Mouse (Mus musculus): ENCODE measurements around the gene Sh3pxd2b.

Gene Sh3pxd2b

GRCm38 (mm10) chr11:32425043-32425658 is 77.5 kb downstream of the Sh3pxd2b start:
- no peak for DNase-seq (ENCODE audit: low read depth, low spot score)

GRCm38 (mm10) chr11:32427537-32427936 is 79.9 kb downstream of the Sh3pxd2b start:
- DNase-seq (ENCODE audit: low read depth, low spot score), result no peak

DNA sequence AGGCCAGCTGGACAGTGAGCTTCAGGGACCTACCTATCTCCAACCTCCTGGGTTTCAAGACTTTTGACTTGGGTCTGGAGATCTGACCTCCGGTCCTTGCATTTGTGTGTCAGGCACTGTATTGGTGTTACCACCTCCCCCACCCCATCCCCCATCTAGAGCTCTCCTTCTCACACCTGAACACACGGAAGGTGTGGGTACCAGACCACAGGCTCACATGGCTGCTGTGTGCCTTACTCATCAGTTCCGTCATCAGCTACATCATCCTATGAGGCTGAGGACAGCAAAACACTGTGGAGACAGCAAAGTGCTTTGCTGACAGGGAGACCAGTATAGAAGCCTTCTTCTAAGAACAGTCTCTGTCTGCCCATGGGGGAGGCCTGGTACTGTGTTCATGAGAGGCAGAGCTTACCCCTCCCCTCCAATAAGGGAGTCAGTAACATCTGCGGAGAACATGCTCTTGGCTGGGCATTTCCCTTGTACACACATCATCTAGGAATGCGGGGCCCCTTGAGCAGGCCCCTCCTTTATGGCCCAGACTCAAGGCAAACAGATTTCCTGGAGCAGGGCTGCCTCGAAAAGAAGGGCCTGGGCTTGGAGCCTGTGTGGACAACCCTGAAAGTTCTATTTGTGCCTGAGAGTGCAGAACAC is 87.9 kb downstream of the Sh3pxd2b start:
- DNase-seq (ENCODE audit: low read depth, low spot score), result no peak

DNA sequence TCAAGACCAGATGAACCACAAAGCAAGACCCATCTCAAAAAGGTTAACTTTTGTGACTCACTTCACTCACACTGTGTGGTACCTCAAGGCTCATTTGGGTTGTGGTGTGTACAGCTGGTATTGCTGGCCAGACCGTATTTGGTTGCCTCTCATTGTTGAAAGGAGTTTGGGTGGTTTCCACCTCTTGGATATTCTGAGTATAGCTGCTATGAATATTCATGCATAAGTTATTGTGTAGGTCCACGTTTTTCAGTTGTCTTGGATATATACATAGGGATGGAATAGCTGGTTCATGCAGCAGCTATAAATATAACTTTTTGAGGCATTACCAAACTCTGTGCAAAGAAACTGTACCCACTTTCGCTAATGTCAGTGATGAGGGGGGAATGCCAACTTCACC is 95.0 kb downstream of the Sh3pxd2b start:
- no peak for DNase-seq (ENCODE audit: low read depth, low spot score)

DNA sequence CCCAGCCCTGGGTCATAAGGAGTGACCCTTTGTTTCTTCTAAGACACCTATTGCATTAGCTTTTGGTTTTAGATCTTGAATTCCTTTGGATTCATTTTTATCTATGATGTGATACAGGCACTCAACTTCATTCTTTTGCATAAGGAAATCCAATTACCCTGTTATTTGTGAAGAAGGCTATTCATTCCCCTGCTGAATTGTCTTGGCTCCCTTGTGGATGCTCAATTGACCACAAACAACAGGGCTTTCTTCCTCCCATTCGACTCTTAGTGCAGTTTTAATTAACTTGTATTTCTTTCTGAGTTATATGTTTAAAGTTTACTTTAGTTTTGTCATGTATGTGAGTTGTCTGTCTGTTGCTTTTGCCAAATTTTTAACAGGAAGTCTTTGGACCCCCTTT is 96.6 kb downstream of the Sh3pxd2b start:
- no peak for DNase-seq (ENCODE audit: low read depth, low spot score)

- DNase-seq (ENCODE audit: low read depth, low spot score), result no peak
Measured at GRCm38 (mm10) chr11:32445135-32445534, 97.5 kb downstream of the Sh3pxd2b start.

- no peak for DNase-seq (ENCODE audit: low read depth, low spot score)
Measured at GRCm38 (mm10) chr11:32445637-32446226, 98.1 kb downstream of the Sh3pxd2b start.

DNA sequence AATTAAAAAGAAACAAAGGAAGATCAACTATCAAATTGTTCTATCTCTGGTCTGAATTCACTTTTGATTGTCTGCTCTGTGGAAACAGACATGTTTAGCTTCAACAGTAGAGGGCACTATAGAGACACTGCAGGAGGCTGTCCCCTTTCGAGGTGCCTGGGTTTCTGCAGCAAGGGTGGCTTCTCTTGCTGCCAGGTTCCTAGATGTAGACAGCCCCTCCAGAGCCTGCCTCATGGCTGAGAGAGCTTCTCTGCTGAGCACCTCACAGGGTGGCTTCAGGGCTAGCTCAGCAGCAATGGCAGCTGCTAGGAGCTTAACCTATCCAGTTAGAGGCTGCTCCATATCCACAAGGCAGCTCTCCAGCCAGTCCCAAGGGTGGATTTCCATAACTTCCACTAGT is 102.6 kb downstream of the Sh3pxd2b start:
- DNase-seq (ENCODE audit: low read depth, low spot score), result peak; percentile 61

- DNase-seq (ENCODE audit: low read depth, low spot score), result no peak
Measured at GRCm38 (mm10) chr11:32451306-32451705, 103.7 kb downstream of the Sh3pxd2b start.

DNA sequence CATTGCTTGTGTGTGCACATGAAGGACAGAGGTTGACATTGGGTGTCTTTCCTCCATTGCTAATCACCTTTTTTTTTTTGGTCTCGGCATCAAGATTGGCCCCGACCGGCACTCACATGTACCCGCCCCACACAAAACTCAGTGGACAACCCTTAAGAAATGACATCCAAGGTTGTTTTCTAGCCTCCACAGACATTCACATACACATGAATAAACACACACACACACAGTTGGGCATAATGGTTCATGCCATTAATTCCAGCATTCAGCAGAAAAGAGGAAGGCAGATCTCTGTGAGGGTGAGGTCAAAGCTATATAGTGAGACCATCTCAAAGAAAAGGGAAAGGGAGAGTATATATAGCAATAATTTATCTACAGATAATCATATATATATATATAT is 105.1 kb downstream of the Sh3pxd2b start:
- no peak for DNase-seq (ENCODE audit: low read depth, low spot score)

- no peak for DNase-seq (ENCODE audit: low read depth, low spot score)
Measured at GRCm38 (mm10) chr11:32453353-32453915, 105.8 kb downstream of the Sh3pxd2b start.

DNA sequence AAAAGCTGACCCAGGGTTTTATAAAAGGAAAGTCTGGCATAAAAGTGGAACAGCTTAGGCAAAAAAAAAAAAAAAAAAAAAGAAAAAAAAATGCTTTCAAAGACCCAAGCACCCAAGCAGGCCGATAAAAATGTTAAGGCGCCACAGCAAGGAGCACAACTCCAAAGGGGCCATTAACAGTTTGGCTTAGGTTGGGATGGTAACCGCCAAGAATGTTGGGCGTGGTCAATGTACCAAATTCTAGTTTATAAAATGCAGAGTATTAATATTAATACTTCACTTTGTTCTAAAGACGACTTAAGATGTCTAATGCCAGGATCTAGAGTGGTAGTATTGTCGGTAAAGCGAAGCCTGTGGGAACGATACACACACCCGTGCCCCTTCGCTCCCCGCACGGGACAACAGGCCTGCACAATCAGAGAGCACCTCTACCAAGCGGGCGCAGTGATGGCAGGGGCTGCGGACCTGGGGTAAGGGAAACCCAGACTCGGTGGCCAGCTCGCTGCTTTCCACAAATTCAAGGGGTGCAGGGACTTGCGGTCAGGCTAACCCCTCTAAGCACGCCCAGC is 106.7 kb downstream of the Sh3pxd2b start:
- DNase-seq (ENCODE audit: low read depth, low spot score), result no peak

- DNase-seq (ENCODE audit: low read depth, low spot score), result peak; percentile 96
Measured at GRCm38 (mm10) chr11:32454800-32455506, 107.3 kb downstream of the Sh3pxd2b start, which contains the start of gene Ubtd2. Gene Ubtd2, plus strand, starts transcription at chr11:32455370.

GRCm38 (mm10) chr11:32455507-32456141 is 108.0 kb downstream of the Sh3pxd2b start:
- DNase-seq (ENCODE audit: low read depth, low spot score), result peak; percentile 54

DNA sequence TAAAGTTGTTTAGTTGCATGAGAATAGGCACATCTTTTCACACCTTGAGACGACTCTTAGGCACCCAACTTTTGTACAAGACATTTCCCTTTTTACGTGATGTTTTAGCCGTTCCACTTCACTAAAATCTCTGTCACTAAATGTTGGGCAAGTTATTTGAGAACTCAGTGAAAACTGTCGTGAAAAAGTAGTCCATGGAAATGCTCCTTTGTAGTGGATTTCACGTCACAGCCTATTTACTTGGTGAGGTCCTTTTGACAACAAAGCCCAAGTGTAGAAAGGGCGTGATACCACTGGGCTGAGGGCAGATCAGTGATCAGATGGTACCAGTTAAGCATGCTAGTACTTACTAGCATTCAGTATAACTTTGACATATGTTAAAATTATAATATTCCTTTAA is 108.7 kb downstream of the Sh3pxd2b start:
- DNase-seq (ENCODE audit: low read depth, low spot score), result no peak

DNA sequence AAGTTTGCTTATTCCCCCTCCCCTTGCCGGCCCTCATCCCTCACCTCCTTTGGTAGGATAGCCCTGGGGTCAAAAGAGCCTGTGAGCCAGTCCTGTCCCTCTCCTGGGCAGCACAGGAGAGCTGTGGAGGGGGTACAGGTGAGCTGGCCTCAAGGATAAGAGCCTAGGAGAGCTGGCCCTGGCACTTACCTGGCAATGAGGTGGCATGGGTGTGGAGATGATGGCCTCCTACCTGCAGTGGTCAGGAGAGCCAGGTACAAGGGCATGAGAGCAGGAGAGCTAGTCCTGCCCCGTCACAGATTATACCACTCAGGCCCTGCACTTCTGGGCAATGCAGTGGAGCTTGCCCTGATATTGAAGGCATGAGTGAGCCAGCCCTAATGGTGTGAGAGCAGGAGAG is 116.7 kb downstream of the Sh3pxd2b start:
- DNase-seq (ENCODE audit: low read depth, low spot score), result no peak

- DNase-seq (ENCODE audit: low read depth, low spot score), result no peak
Measured at GRCm38 (mm10) chr11:32471925-32472324, 124.3 kb downstream of the Sh3pxd2b start.

- no peak for DNase-seq (ENCODE audit: low read depth, low spot score)
Measured at GRCm38 (mm10) chr11:32474725-32475124, 127.1 kb downstream of the Sh3pxd2b start.

DNA sequence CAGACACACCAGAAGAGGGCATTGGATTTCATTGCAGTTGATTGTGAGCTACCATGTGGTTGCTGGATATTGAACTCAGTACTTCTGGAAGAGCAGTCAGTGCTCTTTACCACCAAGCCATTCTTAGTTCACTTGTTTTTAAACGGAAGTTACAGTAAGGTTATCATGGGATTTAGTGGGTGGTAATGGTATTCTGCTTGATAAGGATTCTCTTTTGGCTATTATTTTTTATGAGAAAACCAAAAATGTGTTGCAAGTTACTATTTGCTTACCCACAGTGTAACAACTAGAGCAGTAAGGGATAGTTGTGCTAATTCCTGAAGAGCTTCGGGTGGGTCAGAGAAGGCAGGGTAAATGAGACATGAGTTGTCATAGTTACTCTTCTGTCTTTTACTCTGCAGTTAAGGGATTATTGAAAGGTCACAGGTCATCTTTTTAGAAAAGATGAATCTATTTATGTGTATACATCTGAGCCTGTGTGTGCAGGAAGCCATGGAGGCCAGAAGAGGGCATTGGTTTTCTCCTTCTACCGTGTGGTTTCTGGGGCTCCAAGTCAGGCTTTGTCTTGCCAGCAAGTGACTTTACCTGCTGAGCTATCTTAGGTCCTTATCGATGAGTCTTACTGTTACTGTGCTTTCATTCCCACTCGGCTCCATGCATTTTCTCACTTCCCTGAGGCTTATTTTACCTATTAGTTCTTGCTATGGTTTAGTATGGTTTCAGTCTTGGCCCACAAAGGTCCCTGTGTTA is 128.0 kb downstream of the Sh3pxd2b start:
- DNase-seq (ENCODE audit: low read depth, low spot score), result no peak

Measured in ZHBTc4 (cell line).